Mouse (Mus musculus) gastrocnemius, postnatal 14 days (tissue): ENCODE data around the gene Hoxa3. TPM values are rescaled to one million over a fixed set of nuclear protein-coding genes. Genes with fewer than 3 reads are reported as not detected.
A peak's percentile ranks its signal among the peaks of the same experiment; 100 is the strongest.

Source experiments
- DNase-seq: peaks from one replicate; pipeline ENCODE4 v3.0.0; 2021; ENCODE audit warnings: mixed read lengths
- intact Hi-C: fragments of 180-260 bp; cut with DNase I; formaldehyde crosslinking; loops from one replicate; pipeline ENCODE4 v1.15.1; 2025; ENCODE audit warnings: low total_unique reads
- long read RNA-seq, 2 experiments: library from polyadenylated mRNA; stranded (forward); transcript quantifications; one replicate each; pipeline ENCODE4 v2.0.0; 2021
- total RNA-seq, 2 experiments: library from RNA; stranded (reverse); gene quantifications; 2 replicates each; pipeline ENCODE4 v1.2.3; 2021

Gene Hoxa3
- total RNA-seq, result 1 to 10 TPM; 2.4 to 3.1 TPM
- long read RNA-seq, experiment 1, partial matches to known transcripts, result 2 of 5 reads
- long read RNA-seq, experiment 1, other reads (novel, unspliced or antisense), result 3 of 5 reads
- long read RNA-seq, experiment 2, partial matches to known transcripts, result 1 of 5 reads
- long read RNA-seq, experiment 2, other reads (novel, unspliced or antisense), result 3 of 5 reads

- DNase-seq, result peak; percentile 76
- intact Hi-C loops, result no loop called here
Observed at GRCm38 (mm10) chr6:52213119-52213986, at the start of gene Hoxa3, which contains the start of gene Gm28308. TSS of gene Hoxa3 (minus strand) at chr6:52213336. TSS of gene Gm28308 (minus strand) at chr6:52213339.

- intact Hi-C loops, result no loop called here
Observed at GRCm38 (mm10) chr6:52262463-52263320, 49.6 kb upstream of the Hoxa3 start.

GRCm38 (mm10) chr6:52261751-52262462 is 48.8 kb upstream of the Hoxa3 start:
- no peak for DNase-seq
- intact Hi-C loops, result no loop called here

More at GRCm38 (mm10) chr6:52262463-52263320, 49.6 kb upstream of the Hoxa3 start:
- no peak for DNase-seq

GRCm38 (mm10) chr6:52260654-52261575 is 47.8 kb upstream of the Hoxa3 start, which contains the start of gene Hoxa13:
TSS of gene Hoxa13 (minus strand) at chr6:52260880.
- intact Hi-C loops, result no loop called here
- no peak for DNase-seq

- no peak for DNase-seq
- intact Hi-C loops, result loop anchor here (5.0 to 10.0 kb wide), 2 partner anchors 575 to 657 kb away; no protein-coding TSS in a partner anchor
Observed at GRCm38 (mm10) chr6:52259811-52260261, 46.7 kb upstream of the Hoxa3 start.

- intact Hi-C loops, result loop anchor here (5.0 to 10.0 kb wide), 2 partner anchors 576 to 658 kb away; no protein-coding TSS in a partner anchor
Observed at GRCm38 (mm10) chr6:52259081-52259790, 46.1 kb upstream of the Hoxa3 start.

GRCm38 (mm10) chr6:52256956-52257355 is 43.8 kb upstream of the Hoxa3 start:
- intact Hi-C loops, result loop anchor here (5.0 to 10.0 kb wide), 2 partner anchors 578 to 660 kb away; no protein-coding TSS in a partner anchor
- DNase-seq, result peak; percentile 77

More at GRCm38 (mm10) chr6:52259081-52259790, 46.1 kb upstream of the Hoxa3 start:
- no peak for DNase-seq

- intact Hi-C loops, result loop anchor here (10.0 kb wide), 1 partner anchor 581 kb away; no protein-coding TSS in a partner anchor
- no peak for DNase-seq
Observed at GRCm38 (mm10) chr6:52253511-52254500, 40.7 kb upstream of the Hoxa3 start.

GRCm38 (mm10) chr6:52252775-52253376 is 39.7 kb upstream of the Hoxa3 start:
- intact Hi-C loops, result loop anchor here (10.0 kb wide), 1 partner anchor 582 kb away; no protein-coding TSS in a partner anchor
- no peak for DNase-seq

GRCm38 (mm10) chr6:52252016-52252774 is 39.1 kb upstream of the Hoxa3 start:
- intact Hi-C loops, result loop anchor here (10.0 kb wide), 1 partner anchor 583 kb away; no protein-coding TSS in a partner anchor
- DNase-seq, result no peak

- DNase-seq, result no peak
- intact Hi-C loops, result loop anchor here (10.0 kb wide), 1 partner anchor 583 kb away; no protein-coding TSS in a partner anchor
Observed at GRCm38 (mm10) chr6:52251177-52251879, 38.2 kb upstream of the Hoxa3 start.

- intact Hi-C loops, result loop anchor here (10.0 kb wide), 1 partner anchor 585 kb away; no protein-coding TSS in a partner anchor
- DNase-seq, result no peak
Observed at GRCm38 (mm10) chr6:52249826-52250225, 36.7 kb upstream of the Hoxa3 start.

GRCm38 (mm10) chr6:52249415-52249738 is 36.2 kb upstream of the Hoxa3 start:
- peak; percentile 8 for DNase-seq
- intact Hi-C loops, result no loop called here
